11 mouse cellular contexts compared by ENCODE assay signal in genomic region chr14:22147341-22148024, GRCm38 (mm10).
A peak's percentile ranks its signal among the peaks of the same experiment; 100 is the strongest.
DNase-seq lines count a peak whose midpoint lies in the region; ATAC-seq and TF ChIP-seq lines count a peak whose summit lies in the region.
"Had no signal": no experiment of that assay in that cellular context is flagged by ENCODE, and none has a peak within 500 bp of the region (broad histone marks: within the 10 kb centered on the region; RNA-seq: fewer than 3 reads in every experiment).

No protein-coding gene starts in this region.

- H3K27ac ChIP-seq in embryonic facial prominence, embryonic 13.5 days = 0 out of 2 replicates have a peak overlapping the region, but pooled peaks have one; percentile 22
- H3K27ac ChIP-seq in embryonic facial prominence, embryonic 10.5 days (replicated peaks) = no peak overlapping the region; the same call in 1 of the 2 replicates
- H3K27ac ChIP-seq in midbrain, postnatal 0 days (ENCODE audit: low read depth, low read length) = no peak overlapping the region
- H3K27ac ChIP-seq in midbrain, embryonic 14.5 days (replicated peaks; ENCODE audit: low read depth, low read length) = no peak overlapping the region
- H3K27ac ChIP-seq: stomach, postnatal 0 days had no signal

- H3K9me3 ChIP-seq in embryonic facial prominence, embryonic 13.5 days = no peaks in the 10 kb centered on the region
- no peaks in the 10 kb centered on the region for H3K9me3 ChIP-seq in embryonic facial prominence, embryonic 10.5 days
- no peaks in the 10 kb centered on the region for H3K9me3 ChIP-seq in midbrain, postnatal 0 days (ENCODE audit: low read length)
- H3K9me3 ChIP-seq in midbrain, embryonic 14.5 days (ENCODE audit: control insufficient read depth, low read length) = no peaks in the 10 kb centered on the region

- ATAC-seq in embryonic facial prominence, embryonic 13.5 days (ENCODE audit: insufficient number of reproducible peaks, insufficient read depth, low FRiP score, low TSS enrichment, low read depth) = no peak
- no peak for ATAC-seq in midbrain, postnatal 0 days (ENCODE audit: low FRiP score)
- ATAC-seq in midbrain, embryonic 14.5 days (ENCODE audit: low FRiP score, low TSS enrichment) = no peak
- no peak for ATAC-seq in megakaryocyte progenitor cell, adult 5-6 weeks (replicated peaks; ENCODE audit: poor library complexity)

- no peak overlapping the region for H3K9ac ChIP-seq in embryonic facial prominence, embryonic 13.5 days
- H3K9ac ChIP-seq in midbrain, postnatal 0 days (replicated peaks; ENCODE audit: low read length, poor library complexity, severe bottlenecking) = no peak overlapping the region
- H3K9ac ChIP-seq in midbrain, embryonic 14.5 days (replicated peaks; ENCODE audit: low read length) = no peak overlapping the region

- H3K27me3 ChIP-seq in embryonic facial prominence, embryonic 13.5 days = no peaks in the 10 kb centered on the region; the same call in 1 of the 2 replicates
- peaks cover 26% of the 10 kb centered on the region for H3K27me3 ChIP-seq in embryonic facial prominence, embryonic 10.5 days (replicated peaks; ENCODE audit: low read depth, poor library complexity, severe bottlenecking)
- no peaks in the 10 kb centered on the region for H3K27me3 ChIP-seq in midbrain, postnatal 0 days (ENCODE audit: insufficient read depth, low read length)
- H3K27me3 ChIP-seq in midbrain, embryonic 14.5 days (ENCODE audit: control insufficient read depth, insufficient read depth, low read length) = no peaks in the 10 kb centered on the region

- intact Hi-C loops in gastrocnemius, postnatal 36 days (cut with DNase I) = no loop called here

- H3K4me1 ChIP-seq in embryonic facial prominence, embryonic 13.5 days = peaks cover 13% of the 10 kb centered on the region
- peaks cover 41% of the 10 kb centered on the region for H3K4me1 ChIP-seq in embryonic facial prominence, embryonic 10.5 days
- peaks cover 12% of the 10 kb centered on the region; the same call in 1 of the 2 replicates for H3K4me1 ChIP-seq in midbrain, postnatal 0 days (ENCODE audit: insufficient read depth, low read length)
- H3K4me1 ChIP-seq in midbrain, embryonic 14.5 days (ENCODE audit: control insufficient read depth, insufficient read depth, low read length) = peaks cover 13% of the 10 kb centered on the region

- no peak for TF ChIP-seq CTCF in midbrain, postnatal 0 days (IDR thresholded peaks at IDR 0.05)

- no peak overlapping the region for H3K4me2 ChIP-seq in embryonic facial prominence, embryonic 13.5 days
- no peak overlapping the region for H3K4me2 ChIP-seq in midbrain, postnatal 0 days (ENCODE audit: low read depth, low read length, poor library complexity, severe bottlenecking)
- no peak overlapping the region for H3K4me2 ChIP-seq in midbrain, embryonic 14.5 days (ENCODE audit: low read length)

- WGBS in embryonic facial prominence, embryonic 13.5 days = 21% methylated on average over 4 of the region's 4 CpGs
- 19% methylated on average over 4 of the region's 4 CpGs for WGBS in embryonic facial prominence, embryonic 10.5 days
- WGBS in midbrain, postnatal 0 days = 41% methylated on average over 4 of the region's 4 CpGs
- 44% methylated on average over 4 of the region's 4 CpGs for WGBS in midbrain, embryonic 14.5 days

- no peaks in the 10 kb centered on the region for H3K36me3 ChIP-seq in embryonic facial prominence, embryonic 13.5 days
- no peaks in the 10 kb centered on the region for H3K36me3 ChIP-seq in embryonic facial prominence, embryonic 10.5 days (replicated peaks)
- H3K36me3 ChIP-seq in midbrain, postnatal 0 days (ENCODE audit: insufficient read depth, low read length) = no peaks in the 10 kb centered on the region
- H3K36me3 ChIP-seq in midbrain, embryonic 14.5 days (ENCODE audit: control insufficient read depth, insufficient read depth, low read length) = no peaks in the 10 kb centered on the region

- DNase-seq in embryonic facial prominence, embryonic 10.5 days (ENCODE audit: low spot score) = no peak
- peak; percentile 29 for DNase-seq in midbrain, postnatal 0 days (ENCODE audit: low spot score)
- no peak for DNase-seq in midbrain, embryonic 14.5 days
- peak; percentile 29 for DNase-seq in lung, postnatal 14 days
- no peak for DNase-seq in cerebellum, adult 8-10 months
- DNase-seq in gastrocnemius, postnatal 36 days = no peak
- DNase-seq: adrenal gland, postnatal 10 days; heart, postnatal 14 days had no signal

- no peak overlapping the region for H3K4me3 ChIP-seq in embryonic facial prominence, embryonic 13.5 days
- H3K4me3 ChIP-seq in embryonic facial prominence, embryonic 10.5 days = no peak overlapping the region
- H3K4me3 ChIP-seq in midbrain, postnatal 0 days (ENCODE audit: low read depth, low read length) = no peak overlapping the region
- no peak overlapping the region for H3K4me3 ChIP-seq in midbrain, embryonic 14.5 days (replicated peaks; ENCODE audit: low read depth, low read length)

Comparison
In these comparisons a context has a peak if more than half of its experiments do, and no peak if none do; other contexts are left out.
1. DNase-seq: peak in midbrain, postnatal 0 days (single experiment) and lung, postnatal 14 days (single experiment); none in embryonic facial prominence, embryonic 10.5 days (single experiment), midbrain, embryonic 14.5 days (single experiment), cerebellum, adult 8-10 months (single experiment) and gastrocnemius, postnatal 36 days (0 of 2).